Comparison of ENCODE assay signal across 27 mouse cellular contexts in genomic region chr3:90277793-90278192, GRCm38 (mm10). TPM values are rescaled to one million over a fixed set of nuclear protein-coding genes. Genes with fewer than 3 reads are reported as not detected.
DNase-seq lines count a peak whose midpoint lies in the region; ATAC-seq and TF ChIP-seq lines count a peak whose summit lies in the region.
"Had no signal": no experiment of that assay in that cellular context is flagged by ENCODE, and none has a peak within 500 bp of the region (broad histone marks: within the 10 kb centered on the region; RNA-seq: fewer than 3 reads in every experiment).

No protein-coding gene starts in this region.

- 85% methylated on average over 9 of the region's 9 CpGs for WGBS in liver, embryonic 13.5 days (ENCODE audit: insufficient replicate concordance)
- WGBS in liver, postnatal 0 days (ENCODE audit: insufficient replicate concordance) = 81% methylated on average over 9 of the region's 9 CpGs
- 89% methylated on average over 9 of the region's 9 CpGs for WGBS in embryonic facial prominence, embryonic 10.5 days
- 91% methylated on average over 9 of the region's 9 CpGs for WGBS in midbrain, embryonic 10.5 days

- no peaks in the 10 kb centered on the region for H3K27me3 ChIP-seq in liver, embryonic 13.5 days
- no peaks in the 10 kb centered on the region for H3K27me3 ChIP-seq in liver, postnatal 0 days (ENCODE audit: insufficient read depth, low read length)
- H3K27me3 ChIP-seq in embryonic facial prominence, embryonic 10.5 days (replicated peaks; ENCODE audit: low read depth, poor library complexity, severe bottlenecking) = no peaks in the 10 kb centered on the region
- H3K27me3 ChIP-seq in midbrain, embryonic 10.5 days (ENCODE audit: low read depth, poor library complexity, severe bottlenecking) = no peaks in the 10 kb centered on the region
- H3K27me3 ChIP-seq: hindbrain, embryonic 13.5 days; kidney, embryonic 15.5 days; limb, embryonic 12.5 days; lung, embryonic 15.5 days had no signal

- H3K4me2 ChIP-seq in liver, embryonic 13.5 days = no peak overlapping the region
- H3K4me2 ChIP-seq in liver, postnatal 0 days (ENCODE audit: low read depth, low read length) = no peak overlapping the region
- H3K4me2 ChIP-seq: heart, embryonic 11.5 days; hindbrain, embryonic 13.5 days; kidney, embryonic 15.5 days; limb, embryonic 12.5 days; lung, embryonic 15.5 days; midbrain, embryonic 11.5 days had no signal

- TF ChIP-seq CTCF in liver, postnatal 0 days (IDR thresholded peaks at IDR 0.05; ENCODE audit: low read depth) = no peak

- H3K27ac ChIP-seq in liver, embryonic 13.5 days = no peak overlapping the region
- H3K27ac ChIP-seq in liver, postnatal 0 days (ENCODE audit: low read depth) = no peak overlapping the region
- no peak overlapping the region for H3K27ac ChIP-seq in embryonic facial prominence, embryonic 10.5 days (replicated peaks)
- H3K27ac ChIP-seq in midbrain, embryonic 10.5 days (replicated peaks) = no peak overlapping the region
- H3K27ac ChIP-seq: hindbrain, embryonic 13.5 days; kidney, embryonic 15.5 days; limb, embryonic 12.5 days; liver, embryonic 14.5 days; lung, embryonic 15.5 days had no signal

- 0 out of 2 replicates have a peak, but pooled peaks cover 4% of the 10 kb centered on the region for H3K4me1 ChIP-seq in liver, embryonic 13.5 days (replicated peaks)
- no peaks in the 10 kb centered on the region for H3K4me1 ChIP-seq in liver, postnatal 0 days (ENCODE audit: insufficient read depth)
- peaks cover 6% of the 10 kb centered on the region; the same call in 1 of the 2 replicates for H3K4me1 ChIP-seq in embryonic facial prominence, embryonic 10.5 days
- H3K4me1 ChIP-seq in midbrain, embryonic 10.5 days = no peaks in the 10 kb centered on the region
- H3K4me1 ChIP-seq: hindbrain, embryonic 13.5 days; kidney, embryonic 15.5 days; limb, embryonic 12.5 days; lung, embryonic 15.5 days had no signal

- no peak for TF ChIP-seq EP300 in liver, postnatal 0 days (IDR thresholded peaks at IDR 0.05; ENCODE audit: low read depth)

- H3K36me3 ChIP-seq in liver, embryonic 13.5 days = peaks cover 52% of the 10 kb centered on the region
- peaks cover 50% of the 10 kb centered on the region for H3K36me3 ChIP-seq in liver, postnatal 0 days (replicated peaks; ENCODE audit: insufficient read depth, low read length)
- peaks cover 80% of the 10 kb centered on the region for H3K36me3 ChIP-seq in embryonic facial prominence, embryonic 10.5 days (replicated peaks)
- H3K36me3 ChIP-seq in midbrain, embryonic 10.5 days = peaks cover 87% of the 10 kb centered on the region

- H3K4me3 ChIP-seq in liver, embryonic 13.5 days (replicated peaks) = no peak overlapping the region
- H3K4me3 ChIP-seq in liver, postnatal 0 days (ENCODE audit: low read depth, low read length) = no peak overlapping the region
- H3K4me3 ChIP-seq in embryonic facial prominence, embryonic 10.5 days = 0 out of 2 replicates have a peak overlapping the region, but pooled peaks have one; percentile 3
- H3K4me3 ChIP-seq in midbrain, embryonic 10.5 days = no peak overlapping the region
- H3K4me3 ChIP-seq: erythroblast, embryonic 14.5 days; hindbrain, embryonic 13.5 days; kidney, embryonic 15.5 days; limb, embryonic 12.5 days; lung, embryonic 15.5 days had no signal

- H3K9ac ChIP-seq in liver, embryonic 13.5 days = no peak overlapping the region
- H3K9ac ChIP-seq in liver, postnatal 0 days (replicated peaks) = no peak overlapping the region
- H3K9ac ChIP-seq: forebrain, postnatal 0 days; hindbrain, embryonic 13.5 days; kidney, embryonic 15.5 days; limb, embryonic 12.5 days; liver, embryonic 14.5 days; lung, embryonic 15.5 days had no signal

- no peaks in the 10 kb centered on the region for H3K9me3 ChIP-seq in liver, embryonic 13.5 days (replicated peaks)
- H3K9me3 ChIP-seq in liver, postnatal 0 days (ENCODE audit: low read length) = no peaks in the 10 kb centered on the region
- H3K9me3 ChIP-seq in embryonic facial prominence, embryonic 10.5 days = no peaks in the 10 kb centered on the region
- no peaks in the 10 kb centered on the region for H3K9me3 ChIP-seq in midbrain, embryonic 10.5 days (replicated peaks)
- H3K9me3 ChIP-seq: hindbrain, embryonic 13.5 days; kidney, embryonic 15.5 days; limb, embryonic 12.5 days; lung, embryonic 15.5 days had no signal

- ATAC-seq in liver, embryonic 13.5 days (ENCODE audit: low read depth) = 0 out of 2 replicates have a peak, but pooled peaks have one; percentile 19
- no peak for ATAC-seq in liver, postnatal 0 days
- ATAC-seq: CD4-positive, CD25-positive, alpha-beta regulatory T cell, adult 4 months; forebrain, postnatal 0 days; midbrain, embryonic 16.5 days had no signal

- DNase-seq in liver, embryonic 13.5 days = no peak
- DNase-seq in liver, postnatal 0 days = no peak
- DNase-seq in cerebellum, adult 11-12 months = peak; percentile 95
- peak; percentile 95 for DNase-seq in cerebellum, adult 9-11 months
- DNase-seq in embryonic facial prominence, embryonic 10.5 days (ENCODE audit: low spot score) = no peak
- no peak for DNase-seq in urinary bladder, postnatal 36 days (ENCODE audit: low spot score in 2 of 2)
- no peak for DNase-seq in midbrain, embryonic 10.5 days (ENCODE audit: low spot score)
- DNase-seq: adrenal gland, postnatal 25 days; forebrain, postnatal 0 days; gastrocnemius, postnatal 25 days; heart, adult 18-20 months; heart, postnatal 36 days; kidney, adult 11 months; kidney, postnatal 25 days; right cerebral cortex, adult 18-20 months; spleen, adult 18-20 months; thymus, postnatal 25 days had no signal

RNA-seq across cellular contexts. Expression of gene Dennd4b, which starts 12.8 kb away (rescaled TPM):
- polyA plus RNA-seq in liver, embryonic 13.5 days (2015; fragmentation: Nextera tagmentation; extraction: Ambion mirVana) = 1.6 and 2.0 TPM in 2 replicates
- polyA plus RNA-seq in liver, postnatal 0 days (2015; fragmentation: Nextera tagmentation; extraction: Ambion mirVana) = 2.0 TPM in 2 replicates
- 4.3 and 5.3 TPM in 2 replicates for polyA plus RNA-seq in embryonic facial prominence, embryonic 10.5 days (2016; fragmentation: Nextera tagmentation; extraction: Ambion mirVana)
- 6.9 and 7.0 TPM in 2 replicates for polyA plus RNA-seq in midbrain, embryonic 10.5 days (2016; fragmentation: Nextera tagmentation; extraction: Ambion mirVana)

RNA-seq across cellular contexts. Expression of gene Gatad2b, which starts 15.2 kb away (rescaled TPM):
- polyA plus RNA-seq in liver, embryonic 13.5 days (2015; fragmentation: Nextera tagmentation; extraction: Ambion mirVana) = 3.7 and 4.0 TPM in 2 replicates
- polyA plus RNA-seq in liver, postnatal 0 days (2015; fragmentation: Nextera tagmentation; extraction: Ambion mirVana) = 2.3 and 3.1 TPM in 2 replicates
- 13.6 and 15.7 TPM in 2 replicates for polyA plus RNA-seq in embryonic facial prominence, embryonic 10.5 days (2016; fragmentation: Nextera tagmentation; extraction: Ambion mirVana)
- 13.6 and 14.1 TPM in 2 replicates for polyA plus RNA-seq in midbrain, embryonic 10.5 days (2016; fragmentation: Nextera tagmentation; extraction: Ambion mirVana)

RNA-seq across cellular contexts. Expression of gene Crtc2, which starts 23.8 kb away (rescaled TPM):
- polyA plus RNA-seq in liver, embryonic 13.5 days (2015; fragmentation: Nextera tagmentation; extraction: Ambion mirVana) = 4.2 and 7.6 TPM in 2 replicates
- 6.6 and 7.9 TPM in 2 replicates for polyA plus RNA-seq in liver, postnatal 0 days (2015; fragmentation: Nextera tagmentation; extraction: Ambion mirVana)
- 26.1 and 26.8 TPM in 2 replicates for polyA plus RNA-seq in embryonic facial prominence, embryonic 10.5 days (2016; fragmentation: Nextera tagmentation; extraction: Ambion mirVana)
- 18.5 and 20.9 TPM in 2 replicates for polyA plus RNA-seq in midbrain, embryonic 10.5 days (2016; fragmentation: Nextera tagmentation; extraction: Ambion mirVana)

RNA-seq across cellular contexts. Expression of gene Slc39a1, which starts 29.8 kb away (rescaled TPM):
- polyA plus RNA-seq in liver, embryonic 13.5 days (2015; fragmentation: Nextera tagmentation; extraction: Ambion mirVana) = 31.6 and 34.1 TPM in 2 replicates
- 41.7 and 54.0 TPM in 2 replicates for polyA plus RNA-seq in liver, postnatal 0 days (2015; fragmentation: Nextera tagmentation; extraction: Ambion mirVana)
- 60.9 and 64.2 TPM in 2 replicates for polyA plus RNA-seq in embryonic facial prominence, embryonic 10.5 days (2016; fragmentation: Nextera tagmentation; extraction: Ambion mirVana)
- 69.6 and 81.8 TPM in 2 replicates for polyA plus RNA-seq in midbrain, embryonic 10.5 days (2016; fragmentation: Nextera tagmentation; extraction: Ambion mirVana)

RNA-seq across cellular contexts. Expression of gene Creb3l4, which starts 34.5 kb away (rescaled TPM):
- 0.36 and 0.41 TPM in 2 replicates for polyA plus RNA-seq in liver, embryonic 13.5 days (2015; fragmentation: Nextera tagmentation; extraction: Ambion mirVana)
- polyA plus RNA-seq in liver, postnatal 0 days (2015; fragmentation: Nextera tagmentation; extraction: Ambion mirVana) = 0.15 and 0.41 TPM in 2 replicates
- 4.2 and 6.1 TPM in 2 replicates for polyA plus RNA-seq in embryonic facial prominence, embryonic 10.5 days (2016; fragmentation: Nextera tagmentation; extraction: Ambion mirVana)
- polyA plus RNA-seq in midbrain, embryonic 10.5 days (2016; fragmentation: Nextera tagmentation; extraction: Ambion mirVana) = 4.6 and 4.9 TPM in 2 replicates
- polyA plus RNA-seq: erythroblast, embryonic 14.5 days had no signal

Comparison
In these comparisons a context has a peak if more than half of its experiments do, and no peak if none do; other contexts are left out.
1. DNase-seq: peak in cerebellum, adult 11-12 months (single experiment) and cerebellum, adult 9-11 months (single experiment); none in liver, embryonic 13.5 days (single experiment), liver, postnatal 0 days (single experiment), embryonic facial prominence, embryonic 10.5 days (single experiment), urinary bladder, postnatal 36 days (0 of 2) and midbrain, embryonic 10.5 days (single experiment).